Mouse (Mus musculus): Measurements from ENCODE around the gene Tenm3.

DNA sequence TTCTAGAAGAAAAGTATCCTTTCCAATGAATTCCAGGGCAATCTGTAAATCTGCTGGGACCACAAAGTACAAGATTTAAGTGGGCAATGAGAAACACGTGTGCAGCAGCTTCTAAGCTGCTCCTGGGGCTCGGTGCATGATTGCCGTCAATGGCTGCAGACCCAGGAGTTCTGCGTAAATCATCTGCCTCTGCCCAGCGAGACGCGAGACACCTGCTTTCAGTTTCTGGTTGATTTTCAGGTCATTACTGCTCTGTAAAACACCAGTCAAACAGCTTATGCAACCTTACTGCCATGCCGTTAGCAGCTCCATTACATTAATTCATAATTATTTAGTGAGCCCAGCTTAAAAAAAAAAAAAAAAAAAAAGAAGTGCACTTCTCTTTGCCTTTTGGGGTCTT is 543.7 kb downstream of the Tenm3 start:
- TF ChIP-seq POLR2AphosphoS5 (IDR thresholded peaks at IDR 0.05; ENCODE audit: insufficient replicate concordance, low read depth, low read length) (no peak), CTCF (IDR thresholded peaks at IDR 0.05; ENCODE audit: low read depth, low read length) (no peak), GATA1 (IDR thresholded peaks at IDR 0.05; ENCODE audit: borderline replicate concordance, low read length) (no peak), TAL1 (conservative IDR thresholded peaks at IDR 0.05; ENCODE audit: low read depth, low read length) (no peak)

All from G1E (cell line).